In the genomic region with DNA sequence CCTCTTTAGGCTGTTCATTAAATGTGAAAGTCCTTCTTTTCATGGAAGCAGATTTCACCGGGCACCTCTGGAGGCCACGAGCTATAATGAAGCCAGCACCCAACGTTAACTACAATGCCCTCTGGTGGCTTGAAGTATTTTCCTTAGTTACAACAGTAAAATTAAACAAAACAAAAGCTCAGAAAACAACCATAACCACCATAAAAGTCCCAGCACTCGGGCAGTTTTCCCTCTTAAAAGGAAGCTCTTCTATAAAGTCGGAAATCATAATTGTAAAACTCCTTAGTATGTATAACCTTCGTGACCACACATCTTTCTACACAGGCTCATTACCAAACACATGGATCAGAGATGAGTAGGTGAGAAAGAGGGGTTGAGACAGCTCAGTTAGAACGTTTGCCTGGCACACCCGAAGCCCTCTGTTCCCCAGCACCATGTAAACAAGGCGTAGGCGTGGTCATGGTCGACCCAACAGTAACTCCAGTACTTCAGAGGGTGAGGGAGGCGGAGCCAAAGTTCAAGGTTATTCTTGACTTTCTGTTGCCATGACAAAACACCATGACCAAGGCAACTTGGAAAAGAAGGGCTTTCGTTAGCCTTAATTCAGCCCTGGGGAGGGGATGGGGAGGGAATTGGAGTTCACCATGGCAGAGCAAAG, we compare ENCODE assay signal across 9 mouse cellular contexts. TPM values are rescaled to one million over a fixed set of nuclear protein-coding genes. Genes with fewer than 3 reads are reported as not detected.
DNase-seq lines count a peak whose midpoint lies in the region; ATAC-seq and TF ChIP-seq lines count a peak whose summit lies in the region.
"Had no signal": no experiment of that assay in that cellular context is flagged by ENCODE, and none has a peak within 500 bp of the region (broad histone marks: within the 10 kb centered on the region; RNA-seq: fewer than 3 reads in every experiment).

No protein-coding gene starts in this region.

- no peak overlapping the region for H3K4me2 ChIP-seq in liver, embryonic 14.5 days (ENCODE audit: low read depth)
- no peak overlapping the region for H3K4me2 ChIP-seq in liver, embryonic 12.5 days
- peak overlapping the region; percentile 12; the same call in 1 of the 2 replicates for H3K4me2 ChIP-seq in intestine, embryonic 15.5 days (replicated peaks)
- H3K4me2 ChIP-seq: lung, embryonic 15.5 days had no signal

- H3K4me3 ChIP-seq in liver, embryonic 14.5 days (ENCODE audit: insufficient read depth in 1 of 2, low read depth in 2 of 2, low read length in 2 of 2): no peak overlapping the region
- H3K4me3 ChIP-seq in liver, embryonic 12.5 days: no peak overlapping the region
- H3K4me3 ChIP-seq in intestine, embryonic 15.5 days (replicated peaks): no peak overlapping the region
- H3K4me3 ChIP-seq: lung, embryonic 15.5 days had no signal

- H3K36me3 ChIP-seq in liver, embryonic 14.5 days (replicated peaks; ENCODE audit: control insufficient read depth, insufficient read depth, low read depth): no peaks in the 10 kb centered on the region
- H3K36me3 ChIP-seq in liver, embryonic 12.5 days: no peaks in the 10 kb centered on the region
- H3K36me3 ChIP-seq in intestine, embryonic 15.5 days: no peaks in the 10 kb centered on the region
- H3K36me3 ChIP-seq: lung, embryonic 15.5 days had no signal

- H3K9me3 ChIP-seq in liver, embryonic 14.5 days (ENCODE audit: control insufficient read depth, low read length): no peaks in the 10 kb centered on the region
- no peaks in the 10 kb centered on the region for H3K9me3 ChIP-seq in liver, embryonic 12.5 days (replicated peaks)
- no peaks in the 10 kb centered on the region for H3K9me3 ChIP-seq in intestine, embryonic 15.5 days
- H3K9me3 ChIP-seq: lung, embryonic 15.5 days had no signal

- ATAC-seq in liver, embryonic 14.5 days (ENCODE audit: insufficient read depth): no peak
- no peak for ATAC-seq in liver, embryonic 12.5 days
- ATAC-seq in intestine, embryonic 15.5 days: peak; percentile 43; the same call in 1 of the 2 replicates

- H3K27me3 ChIP-seq in liver, embryonic 14.5 days (ENCODE audit: control insufficient read depth, insufficient read depth, low read length): no peaks in the 10 kb centered on the region; the same call in 1 of the 2 replicates
- H3K27me3 ChIP-seq in liver, embryonic 12.5 days (replicated peaks): no peaks in the 10 kb centered on the region
- H3K27me3 ChIP-seq in intestine, embryonic 15.5 days (replicated peaks): no peaks in the 10 kb centered on the region
- H3K27me3 ChIP-seq: lung, embryonic 15.5 days had no signal

- no peak overlapping the region for H3K27ac ChIP-seq in liver, embryonic 14.5 days
- no peak overlapping the region for H3K27ac ChIP-seq in liver, embryonic 12.5 days
- H3K27ac ChIP-seq in intestine, embryonic 15.5 days: no peak overlapping the region
- H3K27ac ChIP-seq: lung, embryonic 15.5 days had no signal

- H3K4me1 ChIP-seq in liver, embryonic 14.5 days (replicated peaks; ENCODE audit: control insufficient read depth in 2 of 2, insufficient read depth in 2 of 2, low read length in 1 of 2): no peaks in the 10 kb centered on the region; a peak in 1 of 4 replicates
- H3K4me1 ChIP-seq in liver, embryonic 12.5 days: no peaks in the 10 kb centered on the region
- peaks cover 3% of the 10 kb centered on the region; the same call in 1 of the 2 replicates for H3K4me1 ChIP-seq in intestine, embryonic 15.5 days (replicated peaks)
- H3K4me1 ChIP-seq: lung, embryonic 15.5 days had no signal

- peak; percentile 14; the same call in 1 of the 2 replicates for TF ChIP-seq CTCF in liver, embryonic 14.5 days (IDR thresholded peaks at IDR 0.05; ENCODE audit: low read depth)

- H3K9ac ChIP-seq in liver, embryonic 14.5 days (replicated peaks): no peak overlapping the region
- no peak overlapping the region for H3K9ac ChIP-seq in liver, embryonic 12.5 days
- no peak overlapping the region for H3K9ac ChIP-seq in intestine, embryonic 15.5 days
- H3K9ac ChIP-seq: lung, embryonic 15.5 days had no signal

- 47% methylated on average over 13 of the region's 13 CpGs for WGBS in liver, embryonic 14.5 days (ENCODE audit: insufficient replicate concordance)
- WGBS in liver, embryonic 12.5 days (ENCODE audit: insufficient replicate concordance): 53% methylated on average over 13 of the region's 13 CpGs
- WGBS in intestine, embryonic 15.5 days: 58% methylated on average over 13 of the region's 13 CpGs

- TF ChIP-seq EP300 in liver, embryonic 14.5 days (IDR thresholded peaks at IDR 0.05; ENCODE audit: low read depth): no peak

- peak; percentile 41 for DNase-seq in adrenal gland, postnatal 10 days
- DNase-seq in adrenal gland, adult 18-20 months (ENCODE audit: low spot score in 2 of 2): no peak
- no peak for DNase-seq in liver, embryonic 14.5 days (ENCODE audit: low read depth in 3 of 3, low spot score in 3 of 3)
- peak; percentile 13 for DNase-seq in skeletal muscle tissue, adult 2 months (ENCODE audit: low read depth, low spot score)
- DNase-seq in ovary, adult 18-20 months (ENCODE audit: low spot score): no peak
- no peak for DNase-seq in urinary bladder, postnatal 14 days (ENCODE audit: low spot score)

RNA-seq across cellular contexts. Expression of a gene that starts 58.3 kb away (rescaled TPM):
- 100 to 1,000 TPM; 105 to 131 TPM for total RNA-seq in adrenal gland, postnatal 10 days (2021)
- total RNA-seq in adrenal gland, adult 18-20 months (2021): 100 to 1,000 TPM in 1 of 2 experiments, 10 to 100 TPM in 1; 62.3 to 108 TPM
- 23.7 and 25.1 TPM in 2 replicates for polyA plus RNA-seq in liver, embryonic 14.5 days (2012; rRNA removed)
- 40.0 and 40.2 TPM in 2 replicates for polyA plus RNA-seq in liver, embryonic 14.5 days (2014; fragmentation: Nextera tagmentation; extraction: Ambion mirVana)
- polyA plus RNA-seq in liver, embryonic 12.5 days (2016; fragmentation: Nextera tagmentation; extraction: Ambion mirVana): 49.2 TPM in 2 replicates
- polyA plus RNA-seq in intestine, embryonic 15.5 days (2015; fragmentation: Nextera tagmentation; extraction: Ambion mirVana): 69.5 and 71.8 TPM in 2 replicates

Comparison
In these comparisons a context has a peak if more than half of its experiments do, and no peak if none do; other contexts are left out.
1. DNase-seq: peak in adrenal gland, postnatal 10 days (single experiment) and skeletal muscle tissue, adult 2 months (single experiment); none in adrenal gland, adult 18-20 months (0 of 2), liver, embryonic 14.5 days (0 of 3), ovary, adult 18-20 months (single experiment) and urinary bladder, postnatal 14 days (single experiment).